Mouse (Mus musculus): ENCODE data around the gene Slc22a1.
A peak's percentile ranks its signal among the peaks of the same experiment; 100 is the strongest.

Gene Slc22a1

GRCm38 (mm10) chr17:12675646-12676045 lies at the start of gene Slc22a1:
TSS of gene Slc22a1 (minus strand) at chr17:12675829.
- no peak for DNase-seq

GRCm38 (mm10) chr17:12724767-12725744 lies 49.4 kb upstream of the Slc22a1 start:
- DNase-seq, result no peak

- DNase-seq, result no peak
Observed at GRCm38 (mm10) chr17:12723986-12724766, 48.5 kb upstream of the Slc22a1 start.

- peak; percentile 26 for DNase-seq
Observed at GRCm38 (mm10) chr17:12722622-12723021, 47.0 kb upstream of the Slc22a1 start.

GRCm38 (mm10) chr17:12721118-12721886 lies 45.7 kb upstream of the Slc22a1 start:
- no peak for DNase-seq

GRCm38 (mm10) chr17:12718251-12718650 lies 42.6 kb upstream of the Slc22a1 start:
- no peak for DNase-seq

GRCm38 (mm10) chr17:12717445-12717844 lies 41.8 kb upstream of the Slc22a1 start:
- no peak for DNase-seq

- no peak for DNase-seq
Observed at GRCm38 (mm10) chr17:12715032-12715431, 39.4 kb upstream of the Slc22a1 start.

GRCm38 (mm10) chr17:12714080-12714561 lies 38.5 kb upstream of the Slc22a1 start:
- peak; percentile 42 for DNase-seq

- DNase-seq, result no peak
Observed at GRCm38 (mm10) chr17:12712993-12713392, 37.4 kb upstream of the Slc22a1 start.

- DNase-seq, result no peak
Observed at GRCm38 (mm10) chr17:12712191-12712590, 36.6 kb upstream of the Slc22a1 start.

GRCm38 (mm10) chr17:12710976-12711375 lies 35.3 kb upstream of the Slc22a1 start:
- DNase-seq, result no peak

GRCm38 (mm10) chr17:12710050-12710780 lies 34.6 kb upstream of the Slc22a1 start:
- DNase-seq, result no peak

- no peak for DNase-seq
Observed at GRCm38 (mm10) chr17:12708398-12708797, 32.8 kb upstream of the Slc22a1 start.

GRCm38 (mm10) chr17:12706590-12707049 lies 31.0 kb upstream of the Slc22a1 start:
- no peak for DNase-seq

GRCm38 (mm10) chr17:12702901-12703300 lies 27.3 kb upstream of the Slc22a1 start:
- DNase-seq, result no peak

- no peak for DNase-seq
Observed at GRCm38 (mm10) chr17:12700373-12700772, 24.7 kb upstream of the Slc22a1 start.

GRCm38 (mm10) chr17:12691899-12692298 lies 16.3 kb upstream of the Slc22a1 start:
- no peak for DNase-seq

GRCm38 (mm10) chr17:12689537-12689936 lies 13.9 kb upstream of the Slc22a1 start:
- DNase-seq, result peak; percentile 78

- DNase-seq, result no peak
Observed at GRCm38 (mm10) chr17:12688427-12689110, 12.9 kb upstream of the Slc22a1 start.

GRCm38 (mm10) chr17:12684928-12685624 lies 9.4 kb upstream of the Slc22a1 start:
- DNase-seq, result no peak
